Mouse (Mus musculus) layer of hippocampus, adult 2 months (tissue): ENCODE data around the gene Spint2. TPM values are rescaled to one million over a fixed set of nuclear protein-coding genes. Genes with fewer than 3 reads are reported as not detected.

Experiments used
- DNase-seq, 2 experiments: peaks; one replicate each; pipeline ENCODE4 v3.0.0; 2022; ENCODE audit warnings: low spot score in 2 of 2
- H3K27ac ChIP-seq: fragments of 200-600 bp; 2 replicates; pipeline ENCODE4 v1.8.1; 2022
- H3K4me3 ChIP-seq: fragments of 200-600 bp; 2 replicates; pipeline ENCODE4 v1.8.1; 2022; ENCODE audit warnings: mild to moderate bottlenecking
- CTCF ChIP-seq: fragments of 200-600 bp; conservative IDR thresholded peaks from 2 replicates; pipeline ENCODE4 v1.8.1; 2022; ENCODE audit warnings: antibody characterized with exemption, mild to moderate bottlenecking, moderate library complexity
- total RNA-seq, 2 experiments: library from RNA; stranded (reverse); gene quantifications; 2 replicates each; pipeline ENCODE4 v1.2.3; 2021

Gene Spint2
- total RNA-seq, 2 experiments from 2014 or later, result 18.3 to 21.7 TPM

- TF ChIP-seq CTCF, result no peak
- Histone ChIP-seq H3K27ac (no peak overlapping the region), H3K4me3 (no peak overlapping the region)
- no peak for DNase-seq
These were observed 2.8 kb upstream of the Spint2 start for GRCm38 (mm10) chr7:29284523-29284922.

DNA sequence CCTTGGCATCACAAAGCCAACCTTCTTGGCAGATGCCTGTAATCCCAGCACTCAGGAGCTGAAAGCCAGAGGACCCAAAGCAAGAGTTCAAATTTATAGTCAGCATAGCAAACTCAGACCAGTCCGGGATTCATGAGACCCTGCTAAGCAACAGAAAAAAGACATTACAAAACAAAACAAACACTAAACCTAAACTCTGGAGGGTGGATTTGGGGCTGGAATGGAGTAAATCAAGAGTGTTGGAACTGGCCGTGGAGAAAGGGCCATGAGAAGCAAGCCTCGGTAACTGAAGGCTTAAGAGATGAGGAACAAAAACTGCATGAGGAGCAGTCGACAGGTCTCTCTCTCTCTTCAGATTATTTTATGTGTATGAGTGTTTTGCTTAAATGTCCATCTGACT lies 2.2 kb upstream of the Spint2 start:
- no peak for TF ChIP-seq CTCF
- H3K27ac ChIP-seq, result no peak overlapping the region
- no peak for DNase-seq

DNA sequence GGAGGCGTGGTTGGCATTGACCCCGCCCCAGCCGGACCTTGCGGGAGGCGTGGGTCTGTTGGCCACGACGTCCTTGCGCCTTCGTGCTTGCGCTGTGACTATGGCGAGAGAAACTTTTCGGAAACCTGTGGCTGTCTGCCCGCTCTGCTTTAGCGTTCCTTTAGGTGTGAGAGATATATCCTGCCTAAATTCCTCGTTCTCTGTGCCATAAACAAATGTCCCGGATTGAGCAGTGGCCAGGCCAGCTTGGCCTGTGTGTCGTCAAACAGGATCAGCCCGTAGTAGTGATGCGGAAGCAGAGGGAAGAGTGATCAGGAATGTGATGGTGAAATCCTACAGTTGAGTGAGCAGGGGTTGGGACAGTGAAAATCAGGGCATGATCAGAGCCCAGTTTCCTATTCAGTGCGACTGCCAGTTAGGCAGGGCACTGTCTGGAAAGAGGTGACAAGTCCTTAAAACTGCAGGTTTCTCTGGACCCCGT lies 402 bp upstream of the Spint2 start:
- Histone ChIP-seq H3K27ac (peak overlapping the region; percentile 64; the same call in 1 of the 2 replicates), H3K4me3 (peak overlapping the region; percentile 68)
- DNase-seq, result no peak
- TF ChIP-seq CTCF, result no peak

More for the DNA sequence above, 2.2 kb upstream of the Spint2 start:
- H3K4me3 ChIP-seq, result no peak overlapping the region

GRCm38 (mm10) chr7:29280801-29281200 lies 911 bp downstream of the Spint2 start:
- DNase-seq, result no peak
- TF ChIP-seq CTCF, result no peak
- H3K4me3 ChIP-seq, result peak overlapping the region; percentile 68
- no peak overlapping the region for H3K27ac ChIP-seq

GRCm38 (mm10) chr7:29279924-29280323 lies 1.8 kb downstream of the Spint2 start:
- DNase-seq, result no peak
- no peak overlapping the region for H3K27ac ChIP-seq
- no peak overlapping the region for H3K4me3 ChIP-seq
- no peak for TF ChIP-seq CTCF

- no peak for DNase-seq
- TF ChIP-seq CTCF, result no peak
- Histone ChIP-seq H3K27ac (no peak overlapping the region), H3K4me3 (no peak overlapping the region)
These were observed 2.5 kb downstream of the Spint2 start for GRCm38 (mm10) chr7:29279261-29279660.

GRCm38 (mm10) chr7:29277510-29277909 lies 4.2 kb downstream of the Spint2 start:
- no peak overlapping the region for H3K4me3 ChIP-seq
- H3K27ac ChIP-seq, result no peak overlapping the region
- no peak for TF ChIP-seq CTCF
- DNase-seq, result no peak

- DNase-seq, result no peak
- H3K4me3 ChIP-seq, result no peak overlapping the region
- no peak overlapping the region for H3K27ac ChIP-seq
- no peak for TF ChIP-seq CTCF
These were observed 5.0 kb downstream of the Spint2 start for GRCm38 (mm10) chr7:29276715-29277114.

DNA sequence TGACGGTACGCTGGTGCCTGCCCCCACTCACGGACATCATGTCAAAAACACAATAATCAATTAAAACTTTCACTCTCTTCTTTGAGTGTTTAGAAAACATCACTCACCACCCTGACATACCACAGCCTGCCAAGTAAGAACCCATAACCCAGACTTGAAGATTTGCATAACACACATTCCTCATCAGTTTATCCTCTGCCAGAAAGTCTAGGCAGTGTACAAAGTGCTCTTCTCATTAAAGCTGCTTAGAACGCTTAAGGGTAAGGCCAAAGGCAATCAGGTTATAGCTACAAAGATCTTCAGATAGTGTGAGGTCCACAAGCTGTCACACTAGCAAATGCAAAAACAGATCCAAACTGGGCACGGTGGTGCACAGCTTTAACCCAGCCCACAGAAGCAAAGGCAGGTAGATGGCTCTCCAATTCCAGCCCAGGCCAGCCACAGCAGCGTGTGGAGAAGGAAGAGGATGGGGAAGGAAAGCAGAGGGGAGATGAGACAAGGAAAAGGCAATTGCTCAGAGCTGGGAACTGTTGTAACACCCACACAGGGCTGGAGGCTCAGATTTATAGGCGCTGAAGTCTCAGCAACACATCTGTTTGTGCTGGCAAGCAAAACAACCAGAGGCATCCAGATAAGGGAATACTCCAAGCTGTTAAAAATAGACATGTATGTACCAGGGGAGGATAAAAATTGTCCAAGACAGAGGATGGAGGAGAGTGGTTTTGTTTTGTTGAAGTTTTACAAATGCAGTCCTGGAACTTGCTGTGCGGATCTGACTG lies 9.8 kb downstream of the Spint2 start:
- no peak for DNase-seq
- TF ChIP-seq CTCF, result no peak
- peak overlapping the region; percentile 39; the same call in 1 of the 2 replicates for H3K27ac ChIP-seq
- H3K4me3 ChIP-seq, result no peak overlapping the region

GRCm38 (mm10) chr7:29270445-29270844 lies 11.3 kb downstream of the Spint2 start:
- TF ChIP-seq CTCF, result no peak
- Histone ChIP-seq H3K27ac (no peak overlapping the region), H3K4me3 (no peak overlapping the region)
- DNase-seq, result no peak

- H3K27ac ChIP-seq, result no peak overlapping the region
- DNase-seq, result no peak
- H3K4me3 ChIP-seq, result no peak overlapping the region
These were observed 14.8 kb downstream of the Spint2 start for GRCm38 (mm10) chr7:29266931-29267330.

DNA sequence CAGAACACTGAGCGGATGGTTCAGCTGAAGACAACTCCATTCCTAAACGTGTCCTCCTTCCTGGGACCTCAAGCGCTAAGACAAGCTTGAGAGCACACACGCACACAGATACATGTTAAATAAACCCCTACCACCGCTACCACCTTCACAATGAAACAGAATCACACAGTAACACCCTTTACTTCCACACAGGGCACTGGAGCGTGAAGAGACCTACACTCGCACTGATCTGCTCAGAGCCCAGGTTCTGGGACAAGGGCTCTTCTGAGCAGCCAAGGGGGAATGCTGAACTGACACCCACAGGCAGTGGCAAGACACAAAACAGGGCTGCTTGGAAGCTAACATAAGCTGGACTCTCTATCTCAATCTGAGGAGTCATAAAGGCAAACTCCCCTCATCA lies 16.1 kb downstream of the Spint2 start:
- no peak for TF ChIP-seq CTCF
- Histone ChIP-seq H3K4me3 (no peak overlapping the region), H3K27ac (no peak overlapping the region)
- DNase-seq, result no peak

More at GRCm38 (mm10) chr7:29266931-29267330, 14.8 kb downstream of the Spint2 start:
- TF ChIP-seq CTCF, result no peak

GRCm38 (mm10) chr7:29263831-29264230 lies 17.9 kb downstream of the Spint2 start:
- no peak for DNase-seq
- H3K4me3 ChIP-seq, result no peak overlapping the region
- no peak overlapping the region for H3K27ac ChIP-seq
- no peak for TF ChIP-seq CTCF

DNA sequence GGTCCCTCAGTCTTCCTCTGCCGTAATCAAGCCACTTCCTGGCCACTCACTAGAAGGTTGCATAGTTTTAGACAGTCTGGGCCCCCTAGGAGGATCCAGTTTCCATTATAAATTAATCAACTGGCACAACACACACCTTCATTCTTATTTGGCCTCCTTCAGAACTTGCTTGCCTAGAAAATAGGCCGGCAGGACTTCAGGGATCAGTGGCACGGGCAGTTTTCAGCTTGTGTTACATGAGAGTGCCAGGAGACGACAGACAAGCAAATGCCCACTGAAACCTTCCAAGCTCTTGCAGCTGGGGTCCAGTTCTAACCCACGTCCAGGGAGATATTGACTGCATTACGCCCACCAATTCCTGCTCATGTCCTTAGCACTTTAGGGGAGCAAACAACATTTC lies 19.6 kb downstream of the Spint2 start:
- no peak for TF ChIP-seq CTCF
- Histone ChIP-seq H3K4me3 (no peak overlapping the region), H3K27ac (no peak overlapping the region)
- no peak for DNase-seq
